Mouse (Mus musculus) hindbrain, postnatal 0 days (tissue): ENCODE data around the gene Eva1c. TPM values are rescaled to one million over a fixed set of nuclear protein-coding genes. Genes with fewer than 3 reads are reported as not detected.

Source experiments
- ATAC-seq: fragments of 200-750 bp; cut with Nextera tagmentation; 2 replicates; pipeline ENCODE4 v1.8.0; 2017; ENCODE audit warnings: mild to moderate bottlenecking, moderate TSS enrichment, moderate library complexity
- DNase-seq: peaks from one replicate; pipeline ENCODE4 v3.0.0-alpha.2; 2015; ENCODE audit warnings: low spot score
- H3K27ac ChIP-seq: fragments of 300-500 bp; sonication (generic); 2 replicates; pipeline ENCODE4 v1.5.1; 2014; ENCODE audit warnings: mild to moderate bottlenecking
- H3K27me3 ChIP-seq: fragments of 300-500 bp; sonication (generic); 2 replicates; pipeline ENCODE4 v1.6.1; 2014; ENCODE audit warnings: low read length, mixed read lengths; ENCODE audit not compliant: insufficient read depth
- H3K36me3 ChIP-seq: fragments of 300-500 bp; sonication (generic); 2 replicates; pipeline ENCODE4 v1.6.1; 2014; ENCODE audit warnings: low read length, mixed read lengths; ENCODE audit not compliant: insufficient read depth
- H3K4me1 ChIP-seq: fragments of 300-500 bp; sonication (generic); 2 replicates; pipeline ENCODE4 v1.6.1; 2014; ENCODE audit warnings: antibody characterized with exemption, low read length, mixed read lengths; ENCODE audit not compliant: insufficient read depth
- H3K4me2 ChIP-seq: fragments of 300-500 bp; sonication (generic); 2 replicates; pipeline ENCODE4 v1.6.1; 2014; ENCODE audit warnings: low read depth, mild to moderate bottlenecking, low read length, moderate library complexity, mixed read lengths
- H3K4me3 ChIP-seq: fragments of 300-500 bp; sonication (generic); 2 replicates; pipeline ENCODE4 v1.5.1; 2014; ENCODE audit warnings: low read length
- H3K9ac ChIP-seq: fragments of 300-500 bp; sonication (generic); replicated peaks from 2 replicates; pipeline ENCODE4 v1.6.1; 2014; ENCODE audit warnings: mild to moderate bottlenecking, low read length, moderate library complexity, mixed read lengths
- H3K9me3 ChIP-seq: fragments of 300-500 bp; sonication (generic); 2 replicates; pipeline ENCODE4 v1.6.1; 2016; ENCODE audit warnings: low read length, mixed read lengths
- CTCF ChIP-seq: IDR thresholded peaks from 2 replicates; pipeline ENCODE4 v1.5.1; 2016; ENCODE audit warnings: antibody characterized with exemption, control low read depth, low read depth
- WGBS: fragments of 180-500 bp; shearing (Covaris S2); extraction: QIAGEN DNeasy Blood & Tissue Kit; methylation state at CpG from one replicate; pipeline ENCODE4 v1.1.7; 2014; 5-methylcytosine and 5-hydroxymethylcytosine counted together
- polyA plus RNA-seq: library from polyadenylated mRNA; unstranded; fragments of >200 nt; fragmentation: Nextera tagmentation; extraction: Ambion mirVana; gene quantifications from 2 replicates; pipeline ENCODE4 v1.2.1, GENCODE M21; 2015
- total RNA-seq: library from RNA; depleted of rRNA; stranded (reverse); fragments of >200 nt; gene quantifications from 2 replicates; pipeline ENCODE4 v1.2.3, GENCODE M21; 2014

Eva1c gene
- total and polyA plus RNA-seq, 2 experiments from 2014 or later: 4.0 to 9.4 TPM

- WGBS: 87% methylated on average over 6 of the region's 6 CpGs
- Histone ChIP-seq H3K36me3 (no peaks in the 10 kb centered on the region), H3K9me3 (no peaks in the 10 kb centered on the region), H3K27me3 (no peaks in the 10 kb centered on the region), H3K9ac (no peak overlapping the region), H3K4me1 (no peaks in the 10 kb centered on the region), H3K4me3 (no peak overlapping the region), H3K27ac (no peak overlapping the region), H3K4me2 (no peak overlapping the region)
- no peak for TF ChIP-seq CTCF
- ATAC-seq (no peak), DNase-seq (no peak)
These were observed 30.2 kb downstream of the Eva1c start for GRCm38 (mm10) chr16:90856552-90857200.

- WGBS: 91% methylated on average over 4 of the region's 4 CpGs
These were observed 31.7 kb downstream of the Eva1c start for GRCm38 (mm10) chr16:90858206-90858605.

GRCm38 (mm10) chr16:90863036-90863435 is 36.5 kb downstream of the Eva1c start:
- H3K4me1 ChIP-seq: no peaks in the 10 kb centered on the region; the same call in 1 of the 2 replicates
- H3K36me3 ChIP-seq: no peaks in the 10 kb centered on the region
- no peak for TF ChIP-seq CTCF
- no peaks in the 10 kb centered on the region for H3K27me3 ChIP-seq
- H3K9me3 ChIP-seq: no peaks in the 10 kb centered on the region
- WGBS: 80% methylated on average over 3 of the region's 3 CpGs
- H3K27ac ChIP-seq: no peak overlapping the region
- no peak overlapping the region for H3K4me2 ChIP-seq
- DNase-seq (no peak), ATAC-seq (no peak)
- no peak overlapping the region for H3K9ac ChIP-seq
- H3K4me3 ChIP-seq: no peak overlapping the region

More at GRCm38 (mm10) chr16:90858206-90858605, 31.7 kb downstream of the Eva1c start:
- Histone ChIP-seq H3K9me3 (no peaks in the 10 kb centered on the region), H3K36me3 (no peaks in the 10 kb centered on the region), H3K9ac (no peak overlapping the region), H3K27ac (no peak overlapping the region), H3K27me3 (no peaks in the 10 kb centered on the region), H3K4me2 (no peak overlapping the region), H3K4me1 (no peaks in the 10 kb centered on the region), H3K4me3 (no peak overlapping the region)
- DNase-seq (no peak), ATAC-seq (no peak)
- TF ChIP-seq CTCF: no peak

GRCm38 (mm10) chr16:90863468-90864046 is 37.0 kb downstream of the Eva1c start:
- ATAC-seq (no peak), DNase-seq (no peak)
- Histone ChIP-seq H3K4me1 (no peaks in the 10 kb centered on the region; the same call in 1 of the 2 replicates), H3K27me3 (no peaks in the 10 kb centered on the region), H3K36me3 (no peaks in the 10 kb centered on the region), H3K4me3 (no peak overlapping the region), H3K4me2 (no peak overlapping the region), H3K9ac (no peak overlapping the region), H3K9me3 (no peaks in the 10 kb centered on the region), H3K27ac (no peak overlapping the region)
- 64% methylated on average over 10 of the region's 10 CpGs for WGBS
- TF ChIP-seq CTCF: no peak

- Histone ChIP-seq H3K27ac (peak overlapping the region; percentile 41; the same call in 1 of the 2 replicates), H3K4me3 (no peak overlapping the region)
These were observed 38.2 kb downstream of the Eva1c start for GRCm38 (mm10) chr16:90864693-90865092.

GRCm38 (mm10) chr16:90865652-90866051 is 39.1 kb downstream of the Eva1c start:
- H3K4me3 ChIP-seq: no peak overlapping the region
- no peaks in the 10 kb centered on the region for H3K9me3 ChIP-seq
- 35% methylated on average over 9 of the region's 9 CpGs for WGBS
- ATAC-seq: peak; percentile 72; the same call in 1 of the 2 replicates
- H3K27me3 ChIP-seq: no peaks in the 10 kb centered on the region
- no peak overlapping the region for H3K4me2 ChIP-seq
- H3K4me1 ChIP-seq: no peaks in the 10 kb centered on the region; the same call in 1 of the 2 replicates
- H3K27ac ChIP-seq: peak overlapping the region; percentile 62; the same call in 1 of the 2 replicates
- H3K36me3 ChIP-seq: no peaks in the 10 kb centered on the region
- TF ChIP-seq CTCF: no peak
- H3K9ac ChIP-seq: no peak overlapping the region
- DNase-seq: peak; percentile 18

More at GRCm38 (mm10) chr16:90864693-90865092, 38.2 kb downstream of the Eva1c start:
- 63% methylated on average over 7 of the region's 7 CpGs for WGBS
- Histone ChIP-seq H3K4me1 (no peaks in the 10 kb centered on the region; the same call in 1 of the 2 replicates), H3K4me2 (no peak overlapping the region), H3K9ac (no peak overlapping the region), H3K27me3 (no peaks in the 10 kb centered on the region), H3K36me3 (no peaks in the 10 kb centered on the region), H3K9me3 (no peaks in the 10 kb centered on the region)
- ATAC-seq: no peak
- no peak for TF ChIP-seq CTCF
- DNase-seq: no peak

GRCm38 (mm10) chr16:90868129-90868528 is 41.6 kb downstream of the Eva1c start:
- no peak overlapping the region for H3K27ac ChIP-seq
- no peaks in the 10 kb centered on the region for H3K27me3 ChIP-seq
- no peak overlapping the region for H3K4me2 ChIP-seq
- no peaks in the 10 kb centered on the region; the same call in 1 of the 2 replicates for H3K4me1 ChIP-seq
- H3K36me3 ChIP-seq: no peaks in the 10 kb centered on the region
- 24% methylated on average over 7 of the region's 7 CpGs for WGBS
- ATAC-seq: no peak
- no peaks in the 10 kb centered on the region for H3K9me3 ChIP-seq
- no peak overlapping the region for H3K4me3 ChIP-seq
- TF ChIP-seq CTCF: no peak
- H3K9ac ChIP-seq: no peak overlapping the region
- DNase-seq: no peak
